In genomic region chr4:124149771-124150451, GRCm38 (mm10) we compare ENCODE assay signal across 8 mouse cellular contexts.
DNase-seq lines count a peak whose midpoint lies in the region; ATAC-seq lines count a peak whose summit lies in the region.

No protein-coding gene starts in this region.

- WGBS in heart, embryonic 15.5 days: 9% methylated on average over 16 of the region's 16 CpGs
- 8% methylated on average over 16 of the region's 16 CpGs for WGBS in hindbrain, embryonic 11.5 days
- 7% methylated on average over 16 of the region's 16 CpGs for WGBS in midbrain, embryonic 14.5 days

- peaks cover 5% of the 10 kb centered on the region; the same call in 1 of the 2 replicates for H3K4me1 ChIP-seq in heart, embryonic 15.5 days (replicated peaks)
- H3K4me1 ChIP-seq in hindbrain, embryonic 11.5 days (replicated peaks; ENCODE audit: control insufficient read depth, insufficient read depth, low read length): no peaks in the 10 kb centered on the region
- H3K4me1 ChIP-seq in midbrain, embryonic 14.5 days (ENCODE audit: control insufficient read depth, insufficient read depth, low read length): peaks cover 20% of the 10 kb centered on the region

- H3K27ac ChIP-seq in heart, embryonic 15.5 days: no peak overlapping the region
- H3K27ac ChIP-seq in hindbrain, embryonic 11.5 days (ENCODE audit: low read depth, low read length): 0 out of 2 replicates have a peak overlapping the region, but pooled peaks have one; percentile 6
- peak overlapping the region; percentile 55; the same call in 1 of the 2 replicates for H3K27ac ChIP-seq in midbrain, embryonic 14.5 days (replicated peaks; ENCODE audit: low read depth, low read length)

- H3K9me3 ChIP-seq in heart, embryonic 15.5 days (replicated peaks): no peaks in the 10 kb centered on the region
- no peaks in the 10 kb centered on the region for H3K9me3 ChIP-seq in hindbrain, embryonic 11.5 days (ENCODE audit: control insufficient read depth, low read length)
- no peaks in the 10 kb centered on the region for H3K9me3 ChIP-seq in midbrain, embryonic 14.5 days (ENCODE audit: control insufficient read depth, low read length)

- H3K27me3 ChIP-seq in heart, embryonic 15.5 days: peaks cover 37% of the 10 kb centered on the region
- H3K27me3 ChIP-seq in hindbrain, embryonic 11.5 days (ENCODE audit: control insufficient read depth, insufficient read depth, low read length): no peaks in the 10 kb centered on the region
- no peaks in the 10 kb centered on the region for H3K27me3 ChIP-seq in midbrain, embryonic 14.5 days (ENCODE audit: control insufficient read depth, insufficient read depth, low read length)

- no peak overlapping the region for H3K9ac ChIP-seq in heart, embryonic 15.5 days
- peak overlapping the region; percentile 25; the same call in 1 of the 2 replicates for H3K9ac ChIP-seq in hindbrain, embryonic 11.5 days (ENCODE audit: low read depth, low read length)
- H3K9ac ChIP-seq in midbrain, embryonic 14.5 days (replicated peaks; ENCODE audit: low read length): 0 out of 2 replicates have a peak overlapping the region, but pooled peaks have one; percentile 16

- H3K36me3 ChIP-seq in heart, embryonic 15.5 days: no peaks in the 10 kb centered on the region
- H3K36me3 ChIP-seq in hindbrain, embryonic 11.5 days (ENCODE audit: control insufficient read depth, insufficient read depth, low read length): no peaks in the 10 kb centered on the region
- no peaks in the 10 kb centered on the region for H3K36me3 ChIP-seq in midbrain, embryonic 14.5 days (ENCODE audit: control insufficient read depth, insufficient read depth, low read length)

- peak overlapping the region; percentile 48 for H3K4me2 ChIP-seq in heart, embryonic 15.5 days
- H3K4me2 ChIP-seq in hindbrain, embryonic 11.5 days (replicated peaks; ENCODE audit: low read depth, low read length): peak overlapping the region; percentile 31; the same call in 1 of the 2 replicates
- H3K4me2 ChIP-seq in midbrain, embryonic 14.5 days (ENCODE audit: low read length): peak overlapping the region; percentile 43

- intact Hi-C loops in heart, postnatal 36 days (cut with DNase I): no loop called here

- DNase-seq in heart, postnatal 36 days: no peak
- DNase-seq in embryo, embryonic 10.5 days (ENCODE audit: low spot score): peak; percentile 65
- DNase-seq in hindbrain, embryonic 11.5 days (ENCODE audit: low spot score): peak; percentile 62
- DNase-seq in midbrain, embryonic 14.5 days: peak; percentile 68
- no peak for DNase-seq in gastrocnemius, adult 18-20 months (ENCODE audit: low spot score)
- no peak for DNase-seq in left cerebral cortex, adult 11 months (ENCODE audit: low spot score)
- DNase-seq in kidney, postnatal 25 days: no peak

- no peak for ATAC-seq in heart, embryonic 15.5 days (replicated peaks; ENCODE audit: insufficient number of reproducible peaks, insufficient read depth, low FRiP score, low read depth)
- ATAC-seq in hindbrain, embryonic 11.5 days (ENCODE audit: low FRiP score): peak; percentile 69
- peak; percentile 60; the same call in 1 of the 2 replicates for ATAC-seq in midbrain, embryonic 14.5 days (ENCODE audit: low FRiP score, low TSS enrichment)

- H3K4me3 ChIP-seq in heart, embryonic 15.5 days: 0 out of 2 replicates have a peak overlapping the region, but pooled peaks have one; percentile 11
- no peak overlapping the region for H3K4me3 ChIP-seq in hindbrain, embryonic 11.5 days (ENCODE audit: low read depth, low read length)
- 0 out of 2 replicates have a peak overlapping the region, but pooled peaks have one; percentile 3 for H3K4me3 ChIP-seq in midbrain, embryonic 14.5 days (replicated peaks; ENCODE audit: low read depth, low read length)

Comparison
In these comparisons a context has a peak if more than half of its experiments do, and no peak if none do; other contexts are left out.
1. DNase-seq: peak in embryo, embryonic 10.5 days (single experiment), hindbrain, embryonic 11.5 days (single experiment) and midbrain, embryonic 14.5 days (single experiment); none in heart, postnatal 36 days (0 of 2), gastrocnemius, adult 18-20 months (single experiment), left cerebral cortex, adult 11 months (single experiment) and kidney, postnatal 25 days (0 of 2).
2. Peak in every context shown above with its lines, with median percentiles within 50 percentile points of each other: H3K4me2 ChIP-seq.